In the genomic region with DNA sequence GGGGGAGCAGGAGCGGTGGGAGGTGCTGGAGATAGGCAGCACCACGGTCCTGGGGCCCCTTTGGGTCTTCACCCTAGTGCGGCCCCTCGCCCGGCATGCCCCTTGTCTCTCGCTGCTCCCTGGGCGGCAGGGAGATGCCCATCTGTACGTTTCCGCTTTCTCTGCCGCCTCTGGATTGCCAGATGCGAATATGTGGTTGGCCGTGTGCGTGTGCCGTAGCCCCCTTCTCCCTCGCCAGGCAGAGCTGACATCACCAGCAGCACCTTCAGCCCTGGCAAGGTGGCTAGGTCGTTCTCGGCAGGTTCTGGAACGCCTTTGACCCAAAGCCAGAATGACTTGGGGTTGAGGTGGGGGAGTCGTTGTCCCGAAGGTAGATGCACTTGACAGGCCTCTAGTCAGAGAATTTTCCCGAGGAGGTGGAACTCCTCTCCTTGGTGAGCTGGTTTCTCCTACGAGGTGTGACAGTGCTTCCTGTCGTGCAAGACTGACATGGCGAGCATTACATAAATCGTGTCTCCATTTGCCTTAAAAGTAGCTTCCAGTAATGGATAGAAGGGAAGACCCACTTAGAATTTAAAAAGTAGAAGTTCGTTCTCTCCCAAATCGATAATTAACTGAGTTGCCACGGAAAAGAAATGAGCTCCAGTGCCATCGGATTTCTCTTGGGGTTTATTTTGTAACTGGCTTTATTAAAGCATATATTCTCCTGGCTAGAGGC, we compare ENCODE assay signal across 8 mouse cellular contexts. TPM values are rescaled to one million over a fixed set of nuclear protein-coding genes. Genes with fewer than 3 reads are reported as not detected.
DNase-seq lines count a peak whose midpoint lies in the region; ATAC-seq and TF ChIP-seq lines count a peak whose summit lies in the region.

No protein-coding gene starts in this region.

- peak overlapping the region; percentile 96 for H3K9ac ChIP-seq in heart, embryonic 12.5 days
- H3K9ac ChIP-seq in forebrain, embryonic 12.5 days = peak overlapping the region; percentile 96
- peak overlapping the region; percentile 96 for H3K9ac ChIP-seq in limb, embryonic 12.5 days (replicated peaks)
- H3K9ac ChIP-seq in neural tube, embryonic 14.5 days (replicated peaks; ENCODE audit: low read depth, low read length) = peak overlapping the region; percentile 99

- H3K27me3 ChIP-seq in heart, embryonic 12.5 days (replicated peaks) = no peaks in the 10 kb centered on the region
- peaks cover 7% of the 10 kb centered on the region; the same call in 1 of the 2 replicates for H3K27me3 ChIP-seq in forebrain, embryonic 12.5 days
- H3K27me3 ChIP-seq in limb, embryonic 12.5 days = no peaks in the 10 kb centered on the region
- H3K27me3 ChIP-seq in neural tube, embryonic 14.5 days (ENCODE audit: control insufficient read depth, insufficient read depth, low read length) = peaks cover 3% of the 10 kb centered on the region; the same call in 1 of the 2 replicates

- WGBS in heart, embryonic 12.5 days = 6% methylated on average over 29 of the region's 29 CpGs
- WGBS in forebrain, embryonic 12.5 days = 9% methylated on average over 29 of the region's 29 CpGs
- 7% methylated on average over 29 of the region's 29 CpGs for WGBS in limb, embryonic 12.5 days
- WGBS in neural tube, embryonic 14.5 days = 4% methylated on average over 29 of the region's 29 CpGs

- peak overlapping the region; percentile 81 for H3K27ac ChIP-seq in heart, embryonic 12.5 days (ENCODE audit: poor library complexity, severe bottlenecking)
- H3K27ac ChIP-seq in bone marrow macrophage, adult 2 months (ENCODE audit: insufficient read depth, low read depth, low read length) = peak overlapping the region; percentile 72
- H3K27ac ChIP-seq in forebrain, embryonic 12.5 days = peak overlapping the region; percentile 89
- peak overlapping the region; percentile 87 for H3K27ac ChIP-seq in limb, embryonic 12.5 days
- H3K27ac ChIP-seq in neural tube, embryonic 14.5 days (ENCODE audit: low read depth, low read length) = peak overlapping the region; percentile 85

- DNase-seq in heart, postnatal 4 days = no peak
- DNase-seq in 416B (ENCODE audit: low read depth) = peak; percentile 62
- no peak for DNase-seq in adrenal gland, postnatal 25 days

- ATAC-seq in heart, embryonic 12.5 days (ENCODE audit: insufficient number of reproducible peaks, low FRiP score) = peak; percentile 28
- peak; percentile 4 for ATAC-seq in forebrain, embryonic 12.5 days (ENCODE audit: low FRiP score)
- ATAC-seq in limb, embryonic 12.5 days (ENCODE audit: insufficient number of reproducible peaks, insufficient read depth, low FRiP score, low TSS enrichment, low read depth) = no peak
- ATAC-seq in neural tube, embryonic 14.5 days (ENCODE audit: low read depth) = peak; percentile 15

- TF ChIP-seq POLR2A in bone marrow macrophage, adult 2 months (IDR thresholded peaks at IDR 0.05; ENCODE audit: borderline replicate concordance, low read depth, low read length) = no peak

- H3K36me3 ChIP-seq in heart, embryonic 12.5 days = peaks cover 36% of the 10 kb centered on the region
- H3K36me3 ChIP-seq in forebrain, embryonic 12.5 days (replicated peaks) = peaks cover 33% of the 10 kb centered on the region
- peaks cover 35% of the 10 kb centered on the region for H3K36me3 ChIP-seq in limb, embryonic 12.5 days
- peaks cover 35% of the 10 kb centered on the region for H3K36me3 ChIP-seq in neural tube, embryonic 14.5 days (ENCODE audit: control insufficient read depth, insufficient read depth, low read length)

- TF ChIP-seq CTCF in bone marrow macrophage, adult 2 months (IDR thresholded peaks at IDR 0.05; ENCODE audit: low read depth, low read length) = no peak

- peak overlapping the region; percentile 97 for H3K4me2 ChIP-seq in heart, embryonic 12.5 days
- H3K4me2 ChIP-seq in forebrain, embryonic 12.5 days = peak overlapping the region; percentile 97
- peak overlapping the region; percentile 95 for H3K4me2 ChIP-seq in limb, embryonic 12.5 days
- H3K4me2 ChIP-seq in neural tube, embryonic 14.5 days (ENCODE audit: low read depth, low read length) = peak overlapping the region; percentile 91

- peaks cover 35% of the 10 kb centered on the region for H3K4me1 ChIP-seq in heart, embryonic 12.5 days (replicated peaks)
- peaks cover 24% of the 10 kb centered on the region for H3K4me1 ChIP-seq in bone marrow macrophage, adult 2 months (ENCODE audit: control insufficient read depth, insufficient read depth, low read length)
- peaks cover 33% of the 10 kb centered on the region for H3K4me1 ChIP-seq in forebrain, embryonic 12.5 days
- H3K4me1 ChIP-seq in limb, embryonic 12.5 days (replicated peaks) = peaks cover 46% of the 10 kb centered on the region
- H3K4me1 ChIP-seq in neural tube, embryonic 14.5 days (ENCODE audit: control insufficient read depth, insufficient read depth, low read length) = peaks cover 31% of the 10 kb centered on the region; the same call in 1 of the 2 replicates

- H3K4me3 ChIP-seq in heart, embryonic 12.5 days = peak overlapping the region; percentile 87
- peak overlapping the region; percentile 100 for H3K4me3 ChIP-seq in bone marrow macrophage, adult 2 months (ENCODE audit: insufficient read depth, low read length)
- peak overlapping the region; percentile 97 for H3K4me3 ChIP-seq in forebrain, embryonic 12.5 days (replicated peaks)
- H3K4me3 ChIP-seq in limb, embryonic 12.5 days (replicated peaks) = peak overlapping the region; percentile 99
- peak overlapping the region; percentile 99 for H3K4me3 ChIP-seq in neural tube, embryonic 14.5 days (ENCODE audit: low read depth, low read length)

- H3K9me3 ChIP-seq in heart, embryonic 12.5 days (replicated peaks) = no peaks in the 10 kb centered on the region
- no peaks in the 10 kb centered on the region for H3K9me3 ChIP-seq in forebrain, embryonic 12.5 days
- no peaks in the 10 kb centered on the region for H3K9me3 ChIP-seq in limb, embryonic 12.5 days
- H3K9me3 ChIP-seq in neural tube, embryonic 14.5 days (ENCODE audit: control insufficient read depth, low read length) = no peaks in the 10 kb centered on the region

RNA-seq across cellular contexts. Expression of a gene that starts 1.6 kb away (rescaled TPM):
- polyA plus RNA-seq in heart, embryonic 12.5 days (2016; fragmentation: Nextera tagmentation; extraction: Ambion mirVana) = 849 and 887 TPM in 2 replicates
- 100 to 1,000 TPM; 366 to 373 TPM for total RNA-seq in heart, postnatal 4 days (2021)
- polyA plus RNA-seq in bone marrow macrophage, adult 2 months (2012; ENCODE audit: insufficient read depth, insufficient read length, missing spikeins) = 735 and 768 TPM in 2 replicates
- 1,646 and 1,801 TPM in 2 replicates for polyA plus RNA-seq in forebrain, embryonic 12.5 days (2016; fragmentation: Nextera tagmentation; extraction: Ambion mirVana)
- polyA plus RNA-seq in limb, embryonic 12.5 days (2016; fragmentation: Nextera tagmentation; extraction: Ambion mirVana) = 1,129 and 1,141 TPM in 2 replicates
- 2,436 and 2,846 TPM in 2 replicates for polyA plus RNA-seq in neural tube, embryonic 14.5 days (2014; fragmentation: Nextera tagmentation; extraction: Ambion mirVana)
- total RNA-seq in adrenal gland, postnatal 25 days (2021) = 302 and 339 TPM in 2 replicates

RNA-seq across cellular contexts. Expression of a gene that starts 41.4 kb away (rescaled TPM):
- polyA plus RNA-seq in heart, embryonic 12.5 days (2016; fragmentation: Nextera tagmentation; extraction: Ambion mirVana) = 9.5 and 10.8 TPM in 2 replicates
- total RNA-seq in heart, postnatal 4 days (2021) = 10 to 100 TPM; 14.4 to 14.8 TPM
- 17.7 and 18.0 TPM in 2 replicates for polyA plus RNA-seq in bone marrow macrophage, adult 2 months (2012; ENCODE audit: insufficient read depth, insufficient read length, missing spikeins)
- 14.9 and 16.8 TPM in 2 replicates for polyA plus RNA-seq in forebrain, embryonic 12.5 days (2016; fragmentation: Nextera tagmentation; extraction: Ambion mirVana)
- 17.9 and 19.8 TPM in 2 replicates for polyA plus RNA-seq in limb, embryonic 12.5 days (2016; fragmentation: Nextera tagmentation; extraction: Ambion mirVana)
- 11.7 and 11.9 TPM in 2 replicates for polyA plus RNA-seq in neural tube, embryonic 14.5 days (2014; fragmentation: Nextera tagmentation; extraction: Ambion mirVana)
- total RNA-seq in adrenal gland, postnatal 25 days (2021) = 15.7 and 24.2 TPM in 2 replicates
